Mouse (Mus musculus): ENCODE measurements around the gene Jaml. TPM values are rescaled to one million over a fixed set of nuclear protein-coding genes. Genes with fewer than 3 reads are reported as not detected.
"Not testable (repeated sequence)": the region's sequence is repeated elsewhere in the genome, so short reads cannot be mapped to it uniquely, and the experiment has no call there.

Jaml gene
- 0.21 and 0.50 TPM in 2 replicates for polyA plus RNA-seq (2014; fragmentation: Nextera tagmentation; extraction: Ambion mirVana)

GRCm38 (mm10) chr9:45079011-45079410 lies at the start of gene Jaml:
Gene Jaml, plus strand, starts transcription at chr9:45079183.
- DNase-seq (ENCODE audit: low spot score) = no peak
- no peak for ATAC-seq (ENCODE audit: low read depth)
- H3K9ac ChIP-seq (ENCODE audit: low read depth, low read length) = no peak within 1 kb of the TSS
- H3K36me3 ChIP-seq (ENCODE audit: control insufficient read depth, insufficient read depth, low read length) = no peaks in the 10 kb centered on the region
- H3K27ac ChIP-seq (replicated peaks; ENCODE audit: low read depth, low read length) = no peak within 1 kb of the TSS
- H3K4me3 ChIP-seq (ENCODE audit: low read depth, low read length) = no peak within 1 kb of the TSS
- 74% methylated on average over 5 of the region's 5 CpGs for WGBS
- H3K9me3 ChIP-seq (ENCODE audit: control insufficient read depth, low read length) = no peaks in the 10 kb centered on the region
- no peaks in the 10 kb centered on the region for H3K4me1 ChIP-seq (ENCODE audit: control insufficient read depth, insufficient read depth, low read length)
- H3K27me3 ChIP-seq (replicated peaks; ENCODE audit: control insufficient read depth, insufficient read depth, low read length) = peaks cover 3% of the 10 kb centered on the region; the same call in 1 of the 2 replicates
- H3K4me2 ChIP-seq (ENCODE audit: low read depth, low read length) = no peak within 1 kb of the TSS

DNA sequence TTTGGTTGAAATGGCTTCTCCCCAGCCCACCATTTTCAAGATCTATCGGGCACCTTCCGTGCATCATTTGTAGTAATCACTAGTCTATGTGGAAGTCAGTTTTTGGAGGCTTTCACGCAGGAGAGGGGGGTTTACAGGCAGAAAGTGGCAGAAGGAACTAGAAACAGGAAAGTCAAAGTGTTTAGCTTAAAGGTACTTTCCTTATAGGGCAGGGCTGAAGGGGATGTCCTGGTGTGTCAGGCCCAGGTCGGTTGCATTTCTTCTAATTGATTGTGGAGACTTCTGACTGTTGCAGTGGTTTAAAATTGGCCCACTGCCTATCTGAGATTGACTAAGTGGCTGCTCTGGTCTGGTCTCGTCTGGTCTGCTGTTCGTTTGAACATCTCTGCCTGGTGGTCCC lies 48.6 kb upstream of the Jaml start:
- Histone ChIP-seq H3K4me3 (ENCODE audit: low read depth, low read length) (no peak overlapping the region), H3K9me3 (ENCODE audit: control insufficient read depth, low read length) (no peaks in the 10 kb centered on the region), H3K9ac (ENCODE audit: low read depth, low read length) (no peak overlapping the region), H3K27ac (replicated peaks; ENCODE audit: low read depth, low read length) (no peak overlapping the region), H3K36me3 (ENCODE audit: control insufficient read depth, insufficient read depth, low read length) (no peaks in the 10 kb centered on the region), H3K4me1 (ENCODE audit: control insufficient read depth, insufficient read depth, low read length) (no peaks in the 10 kb centered on the region), H3K27me3 (replicated peaks; ENCODE audit: control insufficient read depth, insufficient read depth, low read length) (0 out of 2 replicates have a peak, but pooled peaks cover 3% of the 10 kb centered on the region), H3K4me2 (ENCODE audit: low read depth, low read length) (no peak overlapping the region)
- no peak for DNase-seq (ENCODE audit: low spot score)
- ATAC-seq (ENCODE audit: low read depth) = no peak
- WGBS = 64% methylated on average over 6 of the region's 6 CpGs

DNA sequence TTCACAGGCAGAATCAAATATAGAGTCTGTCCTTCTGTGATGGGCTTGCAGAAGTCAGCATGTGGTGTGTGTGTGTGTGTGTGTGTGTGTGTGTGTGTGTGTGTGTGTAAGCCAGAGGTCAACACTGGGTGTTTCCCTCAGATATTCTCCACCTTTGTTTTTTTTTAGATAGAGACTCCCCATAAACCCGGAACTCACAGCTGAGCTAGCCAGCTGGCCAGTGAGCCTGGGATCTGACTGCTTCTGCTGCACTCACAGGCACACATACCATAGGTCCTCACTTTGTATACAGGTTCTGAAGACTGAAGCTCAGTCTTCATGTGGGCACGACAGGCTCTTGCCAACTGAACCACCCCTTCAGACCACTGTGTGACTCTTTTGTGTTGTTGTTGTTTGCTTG lies 46.7 kb upstream of the Jaml start:
- Histone ChIP-seq H3K9ac (ENCODE audit: low read depth, low read length) (no peak overlapping the region), H3K27ac (replicated peaks; ENCODE audit: low read depth, low read length) (no peak overlapping the region), H3K27me3 (replicated peaks; ENCODE audit: control insufficient read depth, insufficient read depth, low read length) (0 out of 2 replicates have a peak, but pooled peaks cover 3% of the 10 kb centered on the region), H3K4me3 (ENCODE audit: low read depth, low read length) (no peak overlapping the region), H3K9me3 (ENCODE audit: control insufficient read depth, low read length) (no peaks in the 10 kb centered on the region), H3K36me3 (ENCODE audit: control insufficient read depth, insufficient read depth, low read length) (no peaks in the 10 kb centered on the region), H3K4me1 (ENCODE audit: control insufficient read depth, insufficient read depth, low read length) (no peaks in the 10 kb centered on the region), H3K4me2 (ENCODE audit: low read depth, low read length) (no peak overlapping the region)
- 57% methylated on average over 2 of the region's 2 CpGs for WGBS
- no peak for DNase-seq (ENCODE audit: low spot score)
- ATAC-seq (ENCODE audit: low read depth) = no peak

- Histone ChIP-seq H3K4me3 (ENCODE audit: low read depth, low read length) (no peak overlapping the region), H3K4me2 (ENCODE audit: low read depth, low read length) (no peak overlapping the region), H3K9ac (ENCODE audit: low read depth, low read length) (no peak overlapping the region), H3K27ac (replicated peaks; ENCODE audit: low read depth, low read length) (no peak overlapping the region), H3K4me1 (ENCODE audit: control insufficient read depth, insufficient read depth, low read length) (no peaks in the 10 kb centered on the region), H3K27me3 (replicated peaks; ENCODE audit: control insufficient read depth, insufficient read depth, low read length) (no peaks in the 10 kb centered on the region; the same call in 1 of the 2 replicates), H3K36me3 (ENCODE audit: control insufficient read depth, insufficient read depth, low read length) (no peaks in the 10 kb centered on the region), H3K9me3 (ENCODE audit: control insufficient read depth, low read length) (no peaks in the 10 kb centered on the region)
- DNase-seq (ENCODE audit: low spot score) = no peak
- no peak for ATAC-seq (ENCODE audit: low read depth)
- WGBS = 82% methylated on average over 3 of the region's 3 CpGs
Measured at GRCm38 (mm10) chr9:45034526-45034925, 44.5 kb upstream of the Jaml start.

- H3K27ac ChIP-seq (replicated peaks; ENCODE audit: low read depth, low read length); H3K4me3 ChIP-seq (ENCODE audit: low read depth, low read length); H3K36me3 ChIP-seq (ENCODE audit: control insufficient read depth, insufficient read depth, low read length); DNase-seq (ENCODE audit: low spot score); H3K4me2 ChIP-seq (ENCODE audit: low read depth, low read length); H3K9me3 ChIP-seq (ENCODE audit: control insufficient read depth, low read length); H3K4me1 ChIP-seq (ENCODE audit: control insufficient read depth, insufficient read depth, low read length); ATAC-seq (ENCODE audit: low read depth); H3K9ac ChIP-seq (ENCODE audit: low read depth, low read length): not testable (repeated sequence)
- 82% methylated on average over 1 of the region's 1 CpGs for WGBS
- H3K27me3 ChIP-seq (replicated peaks; ENCODE audit: control insufficient read depth, insufficient read depth, low read length) = peaks cover 29% of the 10 kb centered on the region
Measured at GRCm38 (mm10) chr9:45037803-45038202, 41.2 kb upstream of the Jaml start.

DNA sequence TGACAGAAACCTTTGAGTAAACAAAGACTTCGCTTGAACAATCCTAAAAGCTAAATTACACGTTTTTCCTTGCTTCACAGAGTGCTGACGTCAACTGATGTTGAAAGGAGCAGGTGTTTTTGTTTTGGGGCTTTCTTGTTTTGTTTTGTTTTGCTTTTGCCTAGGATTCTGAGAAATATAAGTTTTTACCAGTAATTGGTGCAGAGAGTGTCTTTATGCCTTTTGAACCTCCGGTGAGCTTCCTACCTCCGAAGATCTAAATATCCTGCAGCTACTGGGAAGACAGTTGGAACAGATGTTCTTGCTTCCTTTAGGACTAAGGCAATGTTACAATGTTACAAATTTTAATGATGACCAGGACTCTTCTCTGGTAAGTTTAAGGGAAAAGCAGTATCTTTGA lies 39.5 kb upstream of the Jaml start, which contains the start of gene Mpzl2:
Gene Mpzl2 (plus strand): TSS at position 301 of the 400 bp plus-strand sequence.
- Histone ChIP-seq H3K4me3 (ENCODE audit: low read depth, low read length) (no peak within 1 kb of the TSS), H3K27me3 (replicated peaks; ENCODE audit: control insufficient read depth, insufficient read depth, low read length) (peaks cover 42% of the 10 kb centered on the region), H3K9ac (ENCODE audit: low read depth, low read length) (0 out of 2 replicates have a peak within 1 kb of the TSS, but pooled peaks have one; percentile 11), H3K27ac (replicated peaks; ENCODE audit: low read depth, low read length) (no peak within 1 kb of the TSS), H3K4me1 (ENCODE audit: control insufficient read depth, insufficient read depth, low read length) (peaks cover 7% of the 10 kb centered on the region; the same call in 1 of the 2 replicates), H3K9me3 (ENCODE audit: control insufficient read depth, low read length) (no peaks in the 10 kb centered on the region), H3K36me3 (ENCODE audit: control insufficient read depth, insufficient read depth, low read length) (no peaks in the 10 kb centered on the region), H3K4me2 (ENCODE audit: low read depth, low read length) (peak within 1 kb of the TSS; percentile 34)
- WGBS = 45% methylated on average over 5 of the region's 5 CpGs
- ATAC-seq (ENCODE audit: low read depth) = no peak
- DNase-seq (ENCODE audit: low spot score) = no peak

GRCm38 (mm10) chr9:45040066-45040845 lies 38.7 kb upstream of the Jaml start:
- 0 out of 2 replicates have a peak overlapping the region, but pooled peaks have one; percentile 11 for H3K9ac ChIP-seq (ENCODE audit: low read depth, low read length)
- no peaks in the 10 kb centered on the region for H3K9me3 ChIP-seq (ENCODE audit: control insufficient read depth, low read length)
- no peak for ATAC-seq (ENCODE audit: low read depth)
- no peaks in the 10 kb centered on the region for H3K36me3 ChIP-seq (ENCODE audit: control insufficient read depth, insufficient read depth, low read length)
- DNase-seq (ENCODE audit: low spot score) = no peak
- peaks cover 7% of the 10 kb centered on the region; the same call in 1 of the 2 replicates for H3K4me1 ChIP-seq (ENCODE audit: control insufficient read depth, insufficient read depth, low read length)
- no peak overlapping the region for H3K27ac ChIP-seq (replicated peaks; ENCODE audit: low read depth, low read length)
- peaks cover 42% of the 10 kb centered on the region for H3K27me3 ChIP-seq (replicated peaks; ENCODE audit: control insufficient read depth, insufficient read depth, low read length)
- WGBS = 16% methylated on average over 14 of the region's 14 CpGs
- H3K4me2 ChIP-seq (ENCODE audit: low read depth, low read length) = peak overlapping the region; percentile 34
- H3K4me3 ChIP-seq (ENCODE audit: low read depth, low read length) = no peak overlapping the region

GRCm38 (mm10) chr9:45041131-45041838 lies 37.7 kb upstream of the Jaml start:
- Histone ChIP-seq H3K4me3 (ENCODE audit: low read depth, low read length) (no peak overlapping the region), H3K27me3 (replicated peaks; ENCODE audit: control insufficient read depth, insufficient read depth, low read length) (peaks cover 42% of the 10 kb centered on the region), H3K36me3 (ENCODE audit: control insufficient read depth, insufficient read depth, low read length) (no peaks in the 10 kb centered on the region), H3K4me2 (ENCODE audit: low read depth, low read length) (peak overlapping the region; percentile 34; the same call in 1 of the 2 replicates), H3K27ac (replicated peaks; ENCODE audit: low read depth, low read length) (0 out of 2 replicates have a peak overlapping the region, but pooled peaks have one; percentile 33), H3K9ac (ENCODE audit: low read depth, low read length) (no peak overlapping the region), H3K9me3 (ENCODE audit: control insufficient read depth, low read length) (no peaks in the 10 kb centered on the region), H3K4me1 (ENCODE audit: control insufficient read depth, insufficient read depth, low read length) (peaks cover 7% of the 10 kb centered on the region; the same call in 1 of the 2 replicates)
- WGBS = 39% methylated on average over 17 of the region's 17 CpGs
- no peak for ATAC-seq (ENCODE audit: low read depth)
- no peak for DNase-seq (ENCODE audit: low spot score)

All from embryonic facial prominence, embryonic 14.5 days (tissue).